Mouse (Mus musculus): Measurements from ENCODE around the gene Farp2.

The Farp2 gene

DNA sequence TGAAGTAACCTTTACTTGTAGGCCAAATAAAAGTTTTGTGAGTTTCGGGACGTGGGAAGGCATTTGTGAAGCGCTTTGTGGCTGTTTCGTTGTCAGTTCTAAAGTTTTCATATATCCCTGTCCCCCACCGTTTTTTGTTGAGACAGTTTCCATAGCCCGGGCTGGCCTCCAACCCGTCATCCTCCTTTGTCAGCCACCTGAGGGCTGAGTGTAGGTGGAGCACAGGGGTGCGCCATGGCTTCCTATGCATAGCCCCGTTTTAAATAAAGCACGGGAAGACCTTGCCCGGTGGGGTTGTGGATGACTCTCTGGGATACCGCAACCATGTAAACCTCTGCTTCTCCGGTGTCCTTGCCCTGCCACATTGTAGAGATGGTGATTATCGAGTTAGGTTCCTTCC lies 1.3 kb downstream of the Farp2 start:
- Histone ChIP-seq H3K27me3 (ENCODE audit: control insufficient read depth, insufficient read depth, low read length, poor library complexity, severe bottlenecking) (no peaks in the 10 kb centered on the region), H3K36me3 (ENCODE audit: control insufficient read depth, insufficient read depth, low read length, poor library complexity, severe bottlenecking) (no peaks in the 10 kb centered on the region)
- DNase-seq (ENCODE audit: low read depth, low spot score), result no peak

DNA sequence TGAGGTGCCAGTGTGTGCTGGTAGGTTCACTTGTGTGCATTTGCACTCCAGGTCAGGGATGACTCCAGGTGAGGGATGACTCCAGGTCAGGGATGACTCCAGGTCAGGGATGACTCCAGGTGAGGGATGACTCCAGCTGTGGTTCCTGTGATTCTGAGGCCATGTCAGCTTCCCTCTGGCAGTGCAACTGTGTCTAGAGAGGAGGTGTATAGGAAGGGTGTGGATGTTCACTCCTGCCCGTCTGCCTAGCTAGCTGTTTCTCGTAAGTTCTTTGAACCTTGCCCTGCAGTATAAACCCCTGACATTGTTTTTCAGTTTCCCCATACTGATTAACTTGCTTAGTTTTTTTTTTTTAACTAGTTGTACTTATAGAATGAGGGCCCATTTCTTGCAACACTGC lies 9.6 kb downstream of the Farp2 start:
- Histone ChIP-seq H3K27me3 (ENCODE audit: control insufficient read depth, insufficient read depth, low read length, poor library complexity, severe bottlenecking) (no peaks in the 10 kb centered on the region), H3K36me3 (ENCODE audit: control insufficient read depth, insufficient read depth, low read length, poor library complexity, severe bottlenecking) (no peaks in the 10 kb centered on the region)
- no peak for DNase-seq (ENCODE audit: low read depth, low spot score)

DNA sequence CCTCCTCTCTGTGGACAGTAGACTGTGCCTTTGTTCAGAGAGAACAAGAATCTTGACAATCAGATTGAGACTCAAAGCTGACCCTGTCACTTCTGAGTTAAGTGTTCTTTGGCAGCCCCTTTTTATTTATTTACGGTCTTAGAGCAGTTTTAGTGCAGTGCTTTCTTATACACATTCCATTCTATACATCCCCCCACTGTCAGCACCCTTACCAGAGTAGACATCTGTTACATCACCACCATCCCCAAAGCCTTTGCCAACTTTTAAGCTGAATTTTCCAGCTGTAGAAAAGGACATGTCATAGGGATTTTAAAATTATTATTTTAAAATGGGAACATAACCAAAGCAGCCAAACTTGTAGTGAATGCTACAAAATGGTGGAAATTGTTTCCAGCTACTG lies 10.4 kb downstream of the Farp2 start:
- Histone ChIP-seq H3K36me3 (ENCODE audit: control insufficient read depth, insufficient read depth, low read length, poor library complexity, severe bottlenecking) (no peaks in the 10 kb centered on the region), H3K27me3 (ENCODE audit: control insufficient read depth, insufficient read depth, low read length, poor library complexity, severe bottlenecking) (no peaks in the 10 kb centered on the region)
- no peak for DNase-seq (ENCODE audit: low read depth, low spot score)

DNA sequence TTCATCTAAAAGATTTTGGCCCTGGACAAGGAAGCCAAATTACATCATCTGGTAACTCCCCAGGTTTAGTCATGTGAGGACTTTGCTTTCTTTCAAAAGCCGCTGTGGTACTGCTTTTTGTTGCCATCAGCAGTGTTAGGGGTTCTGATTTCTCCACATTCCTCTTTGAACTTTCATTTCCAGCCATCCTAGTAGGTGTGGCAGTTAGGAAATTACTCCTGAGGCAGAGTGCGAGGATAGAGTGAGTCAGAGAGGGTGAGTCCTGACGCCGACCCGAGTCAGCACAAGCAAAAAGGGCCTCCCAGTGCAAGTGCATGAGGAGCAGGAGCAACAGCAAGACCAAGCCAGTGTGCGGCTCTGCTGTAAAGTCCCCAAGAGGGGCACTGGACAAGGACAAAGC lies 17.9 kb downstream of the Farp2 start:
- Histone ChIP-seq H3K36me3 (ENCODE audit: control insufficient read depth, insufficient read depth, low read length, poor library complexity, severe bottlenecking) (no peaks in the 10 kb centered on the region), H3K27me3 (ENCODE audit: control insufficient read depth, insufficient read depth, low read length, poor library complexity, severe bottlenecking) (no peaks in the 10 kb centered on the region)
- DNase-seq (ENCODE audit: low read depth, low spot score), result no peak

DNA sequence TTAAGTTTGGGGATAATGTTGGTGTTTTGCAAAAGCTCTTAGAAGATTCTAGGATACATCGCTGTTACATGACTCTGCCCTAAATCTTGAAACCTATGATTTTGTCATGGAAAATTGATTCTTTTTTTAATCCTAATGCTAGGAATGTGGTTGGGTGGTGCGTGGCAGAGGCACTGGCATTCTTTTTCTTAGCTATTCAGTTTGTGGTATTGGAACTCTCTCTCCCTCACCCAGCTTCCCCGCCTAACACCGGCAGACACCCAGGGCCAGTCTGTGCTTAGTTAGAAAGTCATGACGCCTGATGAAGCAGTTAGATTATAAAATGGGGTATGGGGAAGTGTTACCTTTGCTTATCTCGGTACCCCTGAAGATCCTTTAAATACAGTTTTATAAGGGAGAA lies 25.3 kb downstream of the Farp2 start:
- no peak for DNase-seq (ENCODE audit: low read depth, low spot score)
- Histone ChIP-seq H3K27me3 (ENCODE audit: control insufficient read depth, insufficient read depth, low read length, poor library complexity, severe bottlenecking) (no peaks in the 10 kb centered on the region), H3K36me3 (ENCODE audit: control insufficient read depth, insufficient read depth, low read length, poor library complexity, severe bottlenecking) (no peaks in the 10 kb centered on the region)

DNA sequence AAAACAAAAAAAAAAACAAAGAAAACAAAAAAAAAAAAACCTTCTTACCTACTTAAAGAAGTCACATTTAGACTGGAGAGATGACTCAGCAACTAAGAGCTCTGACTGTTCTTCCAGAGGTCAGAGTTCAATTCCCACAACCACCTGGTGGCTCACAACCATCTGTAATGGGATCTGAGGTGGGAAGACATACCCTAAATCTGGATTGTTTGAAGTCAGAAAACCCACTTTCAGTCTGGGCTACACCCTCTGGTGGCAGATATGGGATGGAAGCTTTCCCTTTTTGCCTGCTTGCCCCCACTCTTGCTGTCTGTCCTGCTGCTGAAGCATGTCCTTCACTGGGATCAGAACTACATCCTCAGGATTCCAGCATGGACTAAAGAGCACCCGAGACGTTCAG lies 31.3 kb downstream of the Farp2 start:
- DNase-seq (ENCODE audit: low read depth, low spot score), result no peak
- H3K27me3 ChIP-seq (ENCODE audit: control insufficient read depth, insufficient read depth, low read length, poor library complexity, severe bottlenecking), result no peaks in the 10 kb centered on the region
- no peaks in the 10 kb centered on the region for H3K36me3 ChIP-seq (ENCODE audit: control insufficient read depth, insufficient read depth, low read length, poor library complexity, severe bottlenecking)

DNA sequence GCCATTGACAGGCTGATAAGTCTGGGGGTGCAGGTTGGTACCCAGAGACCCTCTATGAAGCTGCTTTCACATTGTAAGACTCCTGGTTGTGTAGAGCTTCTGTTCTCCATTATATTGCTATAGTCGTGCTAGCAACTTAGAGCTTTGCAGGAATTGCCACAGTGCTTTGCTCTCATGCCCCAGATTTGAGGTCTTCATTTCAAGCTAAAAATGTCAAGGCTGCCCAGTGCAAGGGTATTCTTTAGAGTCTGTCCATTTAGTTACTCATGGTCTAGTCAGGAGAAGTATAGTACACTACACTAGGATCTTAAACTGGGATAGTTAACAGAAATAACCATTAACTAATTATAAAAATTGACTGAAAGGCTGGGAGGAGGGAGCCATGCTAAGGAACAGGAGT lies 35.4 kb downstream of the Farp2 start:
- no peaks in the 10 kb centered on the region for H3K36me3 ChIP-seq (ENCODE audit: control insufficient read depth, insufficient read depth, low read length, poor library complexity, severe bottlenecking)
- DNase-seq (ENCODE audit: low read depth, low spot score), result no peak
- no peaks in the 10 kb centered on the region for H3K27me3 ChIP-seq (ENCODE audit: control insufficient read depth, insufficient read depth, low read length, poor library complexity, severe bottlenecking)

DNA sequence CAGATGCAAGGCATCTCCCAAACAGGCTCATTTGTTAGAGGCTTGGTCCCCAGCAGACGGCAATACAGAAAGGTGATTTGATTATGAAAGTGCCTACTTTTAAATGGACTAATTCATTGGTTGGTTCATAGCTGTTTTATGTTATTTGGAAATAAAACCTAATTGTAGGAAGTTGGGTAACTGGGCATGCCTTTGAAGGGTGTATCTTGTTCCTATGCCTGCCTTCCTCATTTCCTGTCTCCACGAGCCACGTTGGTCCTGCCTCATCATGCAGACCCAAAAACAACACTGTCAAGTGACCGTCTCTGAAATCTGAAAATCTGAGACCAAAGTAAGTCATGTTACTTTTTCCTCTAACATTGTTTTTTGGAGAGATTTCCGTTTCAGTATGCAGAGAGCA lies 39.5 kb downstream of the Farp2 start:
- H3K27me3 ChIP-seq (ENCODE audit: control insufficient read depth, insufficient read depth, low read length, poor library complexity, severe bottlenecking), result no peaks in the 10 kb centered on the region

DNA sequence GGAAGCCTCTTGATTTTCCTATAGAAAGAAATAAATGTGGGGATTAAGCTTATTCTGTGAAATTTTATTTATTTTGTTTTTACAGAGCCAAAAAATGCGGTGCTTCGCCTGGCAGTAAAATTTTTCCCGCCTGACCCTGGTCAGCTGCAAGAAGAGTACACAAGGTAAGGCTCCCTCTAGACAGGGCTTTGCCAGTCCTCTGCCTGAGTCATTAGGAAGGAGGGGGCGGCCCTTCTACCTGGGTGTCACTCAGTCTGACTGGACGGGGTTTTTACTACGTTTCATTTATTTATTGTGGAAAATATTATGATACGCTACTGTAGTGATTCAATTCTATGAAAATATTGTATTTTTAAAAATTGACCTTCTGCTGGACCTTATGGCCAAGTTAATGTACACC lies 51.3 kb downstream of the Farp2 start:
- H3K27me3 ChIP-seq (ENCODE audit: control insufficient read depth, insufficient read depth, low read length, poor library complexity, severe bottlenecking), result no peaks in the 10 kb centered on the region
- DNase-seq (ENCODE audit: low read depth, low spot score), result no peak
- no peaks in the 10 kb centered on the region for H3K36me3 ChIP-seq (ENCODE audit: control insufficient read depth, insufficient read depth, low read length, poor library complexity, severe bottlenecking)

More for the DNA sequence above, 39.5 kb downstream of the Farp2 start:
- DNase-seq (ENCODE audit: low read depth, low spot score), result no peak
- no peaks in the 10 kb centered on the region for H3K36me3 ChIP-seq (ENCODE audit: control insufficient read depth, insufficient read depth, low read length, poor library complexity, severe bottlenecking)

DNA sequence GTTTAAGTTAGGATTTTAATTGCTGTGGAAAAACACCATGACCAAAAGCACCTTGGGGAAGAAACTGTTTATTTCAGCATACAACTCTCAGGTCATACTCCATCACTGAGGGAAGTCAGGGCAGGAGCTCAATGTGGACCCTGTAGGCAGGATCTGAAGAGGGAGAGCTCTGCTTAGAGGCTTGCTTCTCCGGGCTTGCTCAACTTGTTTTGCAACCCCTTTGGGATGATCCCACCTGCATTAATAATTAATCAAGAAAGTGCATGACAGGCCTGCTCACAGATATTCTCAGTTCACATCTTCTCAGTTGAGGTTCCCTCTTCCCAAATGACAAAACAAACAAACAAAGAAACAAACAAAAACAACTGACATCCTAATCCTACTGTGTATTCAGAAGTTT lies 51.8 kb downstream of the Farp2 start:
- Histone ChIP-seq H3K27me3 (ENCODE audit: control insufficient read depth, insufficient read depth, low read length, poor library complexity, severe bottlenecking) (no peaks in the 10 kb centered on the region), H3K36me3 (ENCODE audit: control insufficient read depth, insufficient read depth, low read length, poor library complexity, severe bottlenecking) (no peaks in the 10 kb centered on the region)
- DNase-seq (ENCODE audit: low read depth, low spot score), result no peak

DNA sequence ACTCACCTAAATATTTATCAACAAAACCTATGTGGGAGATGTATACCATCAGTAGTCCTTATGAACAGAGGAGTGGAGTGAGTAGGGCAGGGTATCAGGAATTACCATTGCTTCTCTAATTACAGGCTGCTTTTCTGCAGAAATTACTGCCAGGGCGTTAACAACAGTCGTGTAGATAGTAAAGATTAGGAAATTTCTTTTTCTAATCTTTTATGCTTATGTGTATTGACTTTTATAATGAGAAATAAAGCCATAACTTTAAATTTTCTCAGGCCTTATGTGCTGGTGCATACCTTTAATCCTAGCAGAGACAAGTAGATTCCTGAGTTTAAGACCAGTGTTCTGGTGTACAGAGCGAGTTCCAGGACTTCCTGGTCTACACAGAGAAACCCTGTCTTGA lies 52.9 kb downstream of the Farp2 start:
- no peaks in the 10 kb centered on the region for H3K27me3 ChIP-seq (ENCODE audit: control insufficient read depth, insufficient read depth, low read length, poor library complexity, severe bottlenecking)
- no peaks in the 10 kb centered on the region for H3K36me3 ChIP-seq (ENCODE audit: control insufficient read depth, insufficient read depth, low read length, poor library complexity, severe bottlenecking)
- no peak for DNase-seq (ENCODE audit: low read depth, low spot score)

DNA sequence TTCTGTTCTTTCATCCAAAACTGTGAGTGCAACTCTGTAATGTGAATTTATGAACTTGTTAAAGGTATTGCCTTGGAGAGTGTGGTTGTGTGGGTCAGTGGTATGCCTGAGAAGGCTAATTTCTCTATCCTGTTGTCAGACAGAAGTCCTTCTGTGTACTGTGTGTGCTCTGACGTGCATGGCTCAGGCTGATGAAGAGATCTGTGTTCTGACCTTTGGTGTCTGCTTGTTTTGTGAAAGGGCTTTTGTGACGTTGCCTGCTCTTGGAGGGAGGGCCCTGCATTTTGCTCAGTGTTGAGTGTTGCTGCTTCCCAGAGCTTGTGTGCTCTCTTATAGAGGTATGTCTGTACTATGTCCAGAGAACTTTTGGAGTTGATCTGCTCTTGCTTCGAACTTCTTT lies 55.1 kb downstream of the Farp2 start:
- no peak for DNase-seq (ENCODE audit: low read depth, low spot score)
- Histone ChIP-seq H3K27me3 (ENCODE audit: control insufficient read depth, insufficient read depth, low read length, poor library complexity, severe bottlenecking) (no peaks in the 10 kb centered on the region), H3K36me3 (ENCODE audit: control insufficient read depth, insufficient read depth, low read length, poor library complexity, severe bottlenecking) (no peaks in the 10 kb centered on the region)

DNA sequence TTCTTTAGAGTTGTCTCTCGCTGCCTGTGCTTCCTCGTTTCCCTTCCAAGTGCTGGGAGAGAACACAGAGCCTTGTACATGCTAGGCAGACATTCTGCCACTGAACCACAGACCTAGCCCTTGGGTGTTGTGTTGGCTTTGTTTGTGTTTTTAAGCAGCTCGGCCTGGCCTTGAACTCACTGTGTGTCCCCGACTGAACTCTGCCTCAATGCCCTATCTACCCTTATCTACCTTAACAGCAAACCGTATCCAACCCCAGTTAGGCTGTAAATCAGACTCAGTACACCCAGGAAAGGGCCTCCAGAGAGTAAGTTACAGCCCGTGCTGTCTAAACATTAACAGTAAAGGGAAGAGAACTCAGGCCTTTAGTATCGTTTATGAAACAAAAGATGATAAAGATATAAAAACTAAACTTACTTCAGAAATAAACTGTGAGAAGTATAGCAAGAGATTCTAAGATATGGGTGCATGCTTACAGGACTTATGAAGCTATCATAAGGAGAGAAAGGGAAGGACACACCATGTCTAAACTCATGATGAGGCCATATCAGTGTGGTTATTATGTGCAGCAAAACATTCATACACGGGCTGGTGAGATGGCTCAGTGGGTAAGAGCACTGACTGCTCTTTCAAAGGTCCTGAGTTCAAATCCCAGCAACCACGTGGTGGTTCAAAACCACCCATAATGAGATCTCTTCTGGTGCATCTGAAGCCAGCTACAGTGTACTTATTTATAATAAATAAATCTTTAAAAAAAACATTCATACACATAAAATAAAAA lies 56.0 kb downstream of the Farp2 start:
- Histone ChIP-seq H3K27me3 (ENCODE audit: control insufficient read depth, insufficient read depth, low read length, poor library complexity, severe bottlenecking) (no peaks in the 10 kb centered on the region), H3K36me3 (ENCODE audit: control insufficient read depth, insufficient read depth, low read length, poor library complexity, severe bottlenecking) (no peaks in the 10 kb centered on the region)
- DNase-seq (ENCODE audit: low read depth, low spot score), result no peak

DNA sequence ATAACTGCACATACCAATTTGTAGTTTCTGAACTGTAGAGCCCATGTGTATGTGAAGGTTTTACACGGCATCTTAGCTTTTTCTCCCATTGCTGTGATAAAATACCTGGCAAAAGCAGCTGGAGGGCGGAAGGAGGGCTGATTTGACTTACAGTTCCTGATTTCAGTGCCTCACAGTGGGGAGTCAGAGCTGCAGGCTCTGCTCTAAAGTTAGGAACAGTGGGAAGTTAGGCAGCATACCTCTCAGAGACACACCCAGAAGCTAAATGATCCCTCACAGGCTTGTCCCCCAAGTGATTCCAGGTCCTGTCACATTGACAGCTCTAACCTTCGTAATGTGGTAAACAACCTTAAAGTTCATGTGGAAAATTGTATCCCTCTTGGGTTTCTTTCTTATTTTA lies 65.2 kb downstream of the Farp2 start:
- Histone ChIP-seq H3K27me3 (ENCODE audit: control insufficient read depth, insufficient read depth, low read length, poor library complexity, severe bottlenecking) (no peaks in the 10 kb centered on the region), H3K36me3 (ENCODE audit: control insufficient read depth, insufficient read depth, low read length, poor library complexity, severe bottlenecking) (no peaks in the 10 kb centered on the region)
- no peak for DNase-seq (ENCODE audit: low read depth, low spot score)

DNA sequence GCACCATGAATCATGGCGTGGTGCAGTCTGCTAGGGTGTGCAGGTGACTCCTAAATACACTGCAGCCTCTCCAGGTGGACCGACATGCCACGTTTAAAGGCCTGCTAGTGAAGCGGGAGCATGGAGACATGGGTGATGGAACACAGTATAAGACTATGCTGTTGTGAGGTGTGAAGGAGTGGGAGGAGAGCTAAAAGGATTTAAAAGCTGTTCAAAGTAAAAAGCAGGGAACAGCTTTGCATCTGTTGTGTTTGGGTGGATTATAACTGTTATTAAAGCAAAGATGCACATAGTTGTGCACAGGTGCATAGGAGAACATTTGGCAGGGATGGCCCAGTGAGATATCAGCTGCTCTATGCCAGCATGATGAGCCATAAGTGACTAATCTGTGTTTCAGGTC lies 66.0 kb downstream of the Farp2 start:
- no peak for DNase-seq (ENCODE audit: low read depth, low spot score)
- H3K27me3 ChIP-seq (ENCODE audit: control insufficient read depth, insufficient read depth, low read length, poor library complexity, severe bottlenecking), result no peaks in the 10 kb centered on the region
- H3K36me3 ChIP-seq (ENCODE audit: control insufficient read depth, insufficient read depth, low read length, poor library complexity, severe bottlenecking), result no peaks in the 10 kb centered on the region

DNA sequence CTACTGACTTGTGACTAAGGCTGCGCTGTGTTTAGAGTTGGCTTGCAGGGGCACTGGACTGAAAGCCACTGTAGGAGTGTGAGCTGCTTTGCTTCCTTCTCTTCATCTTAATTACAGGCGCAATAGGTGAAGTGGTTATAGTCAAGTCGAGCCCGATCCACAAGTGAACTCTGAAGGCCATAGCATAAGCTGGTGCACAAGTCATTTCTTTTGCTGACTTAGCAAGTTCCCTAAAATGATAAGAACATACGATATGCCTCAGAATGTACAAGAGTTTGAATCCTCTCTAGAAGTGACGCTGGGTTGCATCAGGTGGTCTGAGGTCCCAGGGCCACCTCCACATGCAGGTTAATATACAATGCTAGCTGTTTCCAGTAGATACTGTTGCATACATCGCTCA lies 69.7 kb downstream of the Farp2 start:
- no peaks in the 10 kb centered on the region for H3K36me3 ChIP-seq (ENCODE audit: control insufficient read depth, insufficient read depth, low read length, poor library complexity, severe bottlenecking)
- no peaks in the 10 kb centered on the region for H3K27me3 ChIP-seq (ENCODE audit: control insufficient read depth, insufficient read depth, low read length, poor library complexity, severe bottlenecking)
- DNase-seq (ENCODE audit: low read depth, low spot score), result no peak

Data from splenic B cell, adult 2 months (primary cell).